Mouse (Mus musculus) MEL (cell line): ENCODE data around the gene Agtrap.

Experiments
- CHD2 ChIP-seq: IDR thresholded peaks from 2 replicates; pipeline ENCODE4 v1.6.1; 2011; ENCODE audit warnings: low read length, improper control_type of control experiment
- CTCF ChIP-seq, 3 experiments: IDR thresholded peaks in 2 of 3; conservative IDR thresholded peaks in 1 of 3; 2 replicates each; pipeline ENCODE4 v1.5.1; 2011 to 2012; ENCODE audit warnings: low read length in 3 of 3, low read depth in 2 of 3, mild to moderate bottlenecking in 2 of 3, improper control_type of control experiment in 1 of 3, inconsistent platforms in 1 of 3, mixed read lengths in 1 of 3, moderate library complexity in 1 of 3; ENCODE audit not compliant: control insufficient read depth in 1 of 3, insufficient read depth in 1 of 3, poor library complexity in 1 of 3, severe bottlenecking in 1 of 3
- EP300 ChIP-seq, 2 experiments: IDR thresholded peaks; 2 replicates each; pipeline ENCODE4 v1.6.1; 2011; ENCODE audit warnings: improper control_type of control experiment in 2 of 2, low read length in 2 of 2, low read depth in 1 of 2, mild to moderate bottlenecking in 1 of 2
- JUND ChIP-seq: IDR thresholded peaks from 2 replicates; pipeline ENCODE4 v1.6.1; 2011; ENCODE audit warnings: low read depth, mild to moderate bottlenecking, improper control_type of control experiment, low read length
- MEF2A ChIP-seq: IDR thresholded peaks from 2 replicates; pipeline ENCODE4 v1.6.1; 2014; ENCODE audit warnings: low read depth, mild to moderate bottlenecking, inconsistent platforms, low read length, improper control_type of control experiment; ENCODE audit not compliant: poor library complexity, insufficient replicate concordance, severe bottlenecking; ENCODE audit errors: extremely low read depth
- NRF1 ChIP-seq: IDR thresholded peaks from 2 replicates; pipeline ENCODE4 v1.6.1; 2014; ENCODE audit warnings: low read depth, mild to moderate bottlenecking, inconsistent platforms, low read length, improper control_type of control experiment, moderate library complexity; ENCODE audit not compliant: poor library complexity, insufficient read depth, severe bottlenecking
- POLR2AphosphoS5 ChIP-seq: IDR thresholded peaks from 2 replicates; pipeline ENCODE4 v1.6.1; 2012; ENCODE audit warnings: low read depth, borderline replicate concordance, mild to moderate bottlenecking, inconsistent platforms, low read length, moderate library complexity, mixed read lengths
- SMC3 ChIP-seq: IDR thresholded peaks from 2 replicates; pipeline ENCODE4 v1.6.1; 2011; ENCODE audit warnings: low read depth, low read length, improper control_type of control experiment

GRCm38 (mm10) chr4:148130561-148131413 is 43.0 kb upstream of the Agtrap start, which contains the start of gene Draxin:
- no peak for TF ChIP-seq MEF2A
- TF ChIP-seq CTCF (IDR thresholded peaks at IDR 0.05 in 2 of 3, conservative IDR thresholded peaks at IDR 0.05 in 1 of 3; ENCODE audit: control insufficient read depth in 1 of 3, insufficient read depth in 1 of 3, low read depth in 2 of 3, low read length in 3 of 3, poor library complexity in 1 of 3, severe bottlenecking in 1 of 3) = no peak
- TF ChIP-seq NRF1 = no peak
- TF ChIP-seq POLR2AphosphoS5 = no peak
- no peak for TF ChIP-seq SMC3
- TF ChIP-seq CHD2 = no peak
- TF ChIP-seq JUND = no peak
- TF ChIP-seq EP300 (IDR thresholded peaks at IDR 0.05; ENCODE audit: low read depth in 1 of 2, low read length in 2 of 2) = no peak
